Mouse (Mus musculus): Measurements from ENCODE around the gene Pigk. TPM values are rescaled to one million over a fixed set of nuclear protein-coding genes. Genes with fewer than 3 reads are reported as not detected.
A peak's percentile ranks its signal among the peaks of the same experiment; 100 is the strongest.
"Not testable (repeated sequence)": the region's sequence is repeated elsewhere in the genome, so short reads cannot be mapped to it uniquely, and the experiment has no call there.

The Pigk gene
- polyA plus RNA-seq, 1 experiment = 38.6 TPM

GRCm38 (mm10) chr3:152783792-152784191 lies 69.9 kb downstream of the Pigk start:
- Histone ChIP-seq H3K4me1 (ENCODE audit: control insufficient read depth, insufficient read depth, low read length) (peaks cover 2% of the 10 kb centered on the region; the same call in 1 of the 2 replicates), H3K27ac (ENCODE audit: insufficient read depth, low read depth, low read length) (no peak overlapping the region), H3K4me3 (ENCODE audit: insufficient read depth, low read length) (no peak overlapping the region)
- TF ChIP-seq CTCF (IDR thresholded peaks at IDR 0.05; ENCODE audit: low read depth, low read length) = peak; percentile 92
- no peak for TF ChIP-seq POLR2A (IDR thresholded peaks at IDR 0.05; ENCODE audit: borderline replicate concordance, low read depth, low read length)

DNA sequence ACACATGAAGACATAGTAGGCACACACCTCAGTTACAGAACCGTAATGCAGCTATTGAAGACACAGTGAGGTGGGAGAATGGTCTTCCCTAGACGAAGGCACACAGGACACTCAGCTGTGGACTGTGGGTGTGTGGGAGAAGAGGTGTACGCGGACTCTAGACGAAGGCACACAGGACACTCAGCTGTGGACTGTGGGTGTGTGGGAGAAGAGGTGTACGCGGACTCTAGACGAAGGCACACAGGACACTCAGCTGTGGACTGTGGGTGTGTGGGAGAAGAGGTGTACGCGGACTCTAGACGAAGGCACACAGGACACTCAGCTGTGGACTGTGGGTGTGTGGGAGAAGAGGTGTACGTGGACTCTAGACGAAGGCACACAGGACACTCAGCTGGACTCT lies 70.5 kb downstream of the Pigk start:
- not testable (repeated sequence) for H3K4me3 ChIP-seq (ENCODE audit: insufficient read depth, low read length); H3K4me1 ChIP-seq (ENCODE audit: control insufficient read depth, insufficient read depth, low read length); H3K27ac ChIP-seq (ENCODE audit: insufficient read depth, low read depth, low read length)

- H3K27ac ChIP-seq (ENCODE audit: insufficient read depth, low read depth, low read length); H3K4me3 ChIP-seq (ENCODE audit: insufficient read depth, low read length); H3K4me1 ChIP-seq (ENCODE audit: control insufficient read depth, insufficient read depth, low read length): not testable (repeated sequence)
Measured at GRCm38 (mm10) chr3:152788301-152788953, 74.5 kb downstream of the Pigk start.

DNA sequence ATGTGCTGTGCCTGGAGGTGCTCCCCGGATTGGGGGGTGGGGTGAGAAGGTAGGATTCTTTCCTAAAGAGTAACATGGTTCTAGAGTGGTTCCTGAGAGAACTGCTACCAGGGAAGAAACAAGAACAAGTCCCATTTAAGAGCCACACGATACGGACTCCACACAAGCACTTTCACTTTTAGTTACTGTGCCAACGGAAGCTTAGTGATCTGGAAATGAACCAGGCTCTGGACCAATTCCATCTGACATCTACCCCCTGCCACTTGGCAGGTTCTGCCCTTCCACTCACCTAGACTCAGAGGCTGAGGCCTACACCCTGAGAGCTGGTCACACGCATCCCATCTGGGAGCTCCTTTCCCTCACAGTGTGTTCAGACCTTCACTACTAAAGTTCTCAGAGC lies 78.7 kb downstream of the Pigk start:
- Histone ChIP-seq H3K4me3 (ENCODE audit: insufficient read depth, low read length) (no peak overlapping the region), H3K4me1 (ENCODE audit: control insufficient read depth, insufficient read depth, low read length) (no peaks in the 10 kb centered on the region), H3K27ac (ENCODE audit: insufficient read depth, low read depth, low read length) (no peak overlapping the region)
- TF ChIP-seq CTCF (IDR thresholded peaks at IDR 0.05; ENCODE audit: low read depth, low read length) (no peak), POLR2A (IDR thresholded peaks at IDR 0.05; ENCODE audit: borderline replicate concordance, low read depth, low read length) (no peak)

- no peaks in the 10 kb centered on the region for H3K4me1 ChIP-seq (ENCODE audit: control insufficient read depth, insufficient read depth, low read length)
- TF ChIP-seq CTCF (IDR thresholded peaks at IDR 0.05; ENCODE audit: low read depth, low read length) (no peak), POLR2A (IDR thresholded peaks at IDR 0.05; ENCODE audit: borderline replicate concordance, low read depth, low read length) (no peak)
- no peak overlapping the region for H3K4me3 ChIP-seq (ENCODE audit: insufficient read depth, low read length)
- H3K27ac ChIP-seq (ENCODE audit: insufficient read depth, low read depth, low read length) = no peak overlapping the region
Measured at GRCm38 (mm10) chr3:152793006-152793405, 79.1 kb downstream of the Pigk start.

DNA sequence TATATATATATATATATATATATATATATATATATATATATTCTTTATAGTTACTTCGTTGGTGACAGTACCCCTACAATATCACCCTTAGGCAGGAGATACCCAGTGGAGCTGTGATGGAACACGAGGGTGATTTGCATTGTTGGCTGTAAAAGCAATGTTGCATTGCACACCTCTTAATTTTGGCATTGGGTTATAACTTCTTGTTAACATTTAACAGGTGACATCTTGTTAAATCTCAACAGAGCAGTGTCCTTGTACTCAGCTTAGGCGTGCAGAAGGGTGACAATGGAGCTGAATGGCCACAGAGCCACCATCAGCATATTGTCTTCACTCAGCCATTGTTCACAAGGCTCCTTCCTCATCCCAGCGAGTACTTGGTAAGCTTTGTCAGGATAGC lies 82.3 kb downstream of the Pigk start:
- Histone ChIP-seq H3K27ac (ENCODE audit: insufficient read depth, low read depth, low read length) (no peak overlapping the region), H3K4me3 (ENCODE audit: insufficient read depth, low read length) (no peak overlapping the region), H3K4me1 (ENCODE audit: control insufficient read depth, insufficient read depth, low read length) (no peaks in the 10 kb centered on the region)
- no peak for TF ChIP-seq POLR2A (IDR thresholded peaks at IDR 0.05; ENCODE audit: borderline replicate concordance, low read depth, low read length)

DNA sequence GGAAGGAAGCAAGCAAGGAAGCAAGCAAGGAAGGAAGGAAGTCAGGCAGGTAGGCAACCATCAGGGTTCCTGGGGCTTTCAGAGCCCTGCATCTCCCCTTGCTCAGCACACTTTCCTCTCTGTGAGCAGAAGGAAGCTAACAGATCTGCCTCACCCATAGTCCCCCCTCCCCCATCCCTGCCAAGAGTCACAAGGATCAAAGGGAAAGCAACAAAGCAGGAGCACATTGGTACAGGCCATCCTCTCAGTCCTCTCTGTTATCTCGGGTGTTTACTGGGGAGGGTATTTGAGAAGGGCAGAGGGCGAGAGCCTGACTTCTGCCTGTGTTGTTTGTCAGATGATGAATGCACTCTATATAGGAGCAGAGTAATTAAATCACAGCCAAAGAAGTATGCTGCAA lies 83.5 kb downstream of the Pigk start:
- H3K27ac ChIP-seq (ENCODE audit: insufficient read depth, low read depth, low read length) = no peak overlapping the region
- no peak overlapping the region for H3K4me3 ChIP-seq (ENCODE audit: insufficient read depth, low read length)
- H3K4me1 ChIP-seq (ENCODE audit: control insufficient read depth, insufficient read depth, low read length) = no peaks in the 10 kb centered on the region
- TF ChIP-seq POLR2A (IDR thresholded peaks at IDR 0.05; ENCODE audit: borderline replicate concordance, low read depth, low read length) = no peak
- TF ChIP-seq CTCF (IDR thresholded peaks at IDR 0.05; ENCODE audit: low read depth, low read length) = no peak

DNA sequence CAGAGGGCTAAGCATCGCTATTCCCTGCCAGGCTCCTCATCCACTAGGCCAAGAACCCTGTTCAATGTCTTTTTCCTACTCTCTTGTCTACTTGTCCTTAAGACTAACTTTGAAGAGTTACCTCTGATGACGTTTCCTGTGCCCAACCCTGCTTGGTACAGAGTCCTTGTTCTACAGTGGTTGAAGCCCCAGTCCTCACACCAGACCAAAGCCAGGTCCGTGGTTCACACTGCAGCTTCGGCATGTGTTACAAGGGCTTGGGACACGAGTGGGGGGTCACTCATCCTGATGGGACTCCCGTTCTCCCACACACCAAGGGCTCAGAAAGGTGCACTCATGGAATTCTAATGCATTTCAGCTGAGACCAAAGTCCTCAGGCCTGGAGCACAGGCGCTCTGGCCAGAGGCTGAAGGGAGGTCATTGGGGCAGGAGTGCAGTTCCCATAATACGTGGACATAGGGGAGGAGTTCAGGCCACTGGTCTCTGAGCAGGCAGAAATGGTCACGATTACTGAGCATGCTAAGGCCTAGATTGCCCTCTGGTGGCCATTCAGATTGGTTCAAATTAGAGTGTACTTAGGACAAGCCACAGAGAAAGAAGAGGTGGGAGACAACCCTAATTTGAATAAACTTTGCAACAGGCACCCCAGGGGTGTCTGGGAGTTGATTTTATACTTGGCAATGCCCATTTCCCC lies 86.0 kb downstream of the Pigk start:
- H3K27ac ChIP-seq (ENCODE audit: insufficient read depth, low read depth, low read length) = no peak overlapping the region
- TF ChIP-seq POLR2A (IDR thresholded peaks at IDR 0.05; ENCODE audit: borderline replicate concordance, low read depth, low read length) (no peak), CTCF (IDR thresholded peaks at IDR 0.05; ENCODE audit: low read depth, low read length) (0 out of 2 replicates have a peak, but pooled peaks have one; percentile 27)
- no peaks in the 10 kb centered on the region for H3K4me1 ChIP-seq (ENCODE audit: control insufficient read depth, insufficient read depth, low read length)
- no peak overlapping the region for H3K4me3 ChIP-seq (ENCODE audit: insufficient read depth, low read length)

GRCm38 (mm10) chr3:152813905-152814304 lies 100.0 kb downstream of the Pigk start:
- TF ChIP-seq CTCF (IDR thresholded peaks at IDR 0.05; ENCODE audit: low read depth, low read length) = no peak
- H3K4me3 ChIP-seq (ENCODE audit: insufficient read depth, low read length) = no peak overlapping the region
- no peak overlapping the region for H3K27ac ChIP-seq (ENCODE audit: insufficient read depth, low read depth, low read length)
- H3K4me1 ChIP-seq (ENCODE audit: control insufficient read depth, insufficient read depth, low read length) = no peaks in the 10 kb centered on the region

DNA sequence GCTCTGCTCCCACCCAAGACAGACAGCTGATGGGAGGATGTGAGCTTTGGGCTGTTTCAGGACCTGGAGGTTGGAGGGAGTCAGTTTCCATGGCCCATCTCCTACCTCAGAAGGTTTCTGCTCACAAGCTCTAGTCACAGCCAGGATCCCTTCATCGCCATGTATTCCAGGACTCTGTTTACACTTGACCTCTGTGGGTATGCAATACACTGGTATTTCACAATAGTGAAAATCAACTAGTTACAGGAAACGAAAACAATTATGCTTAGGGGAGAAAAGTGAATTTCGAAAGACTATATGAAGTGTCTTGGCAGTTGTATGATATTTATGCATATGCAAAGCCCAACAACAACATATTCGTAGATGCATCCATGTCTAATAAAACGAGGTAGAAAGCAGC lies 101.2 kb downstream of the Pigk start:
- TF ChIP-seq POLR2A (IDR thresholded peaks at IDR 0.05; ENCODE audit: borderline replicate concordance, low read depth, low read length) (no peak), CTCF (IDR thresholded peaks at IDR 0.05; ENCODE audit: low read depth, low read length) (no peak)
- Histone ChIP-seq H3K27ac (ENCODE audit: insufficient read depth, low read depth, low read length) (no peak overlapping the region), H3K4me3 (ENCODE audit: insufficient read depth, low read length) (no peak overlapping the region), H3K4me1 (ENCODE audit: control insufficient read depth, insufficient read depth, low read length) (no peaks in the 10 kb centered on the region)

GRCm38 (mm10) chr3:152820406-152820805 lies 106.5 kb downstream of the Pigk start:
- Histone ChIP-seq H3K27ac (ENCODE audit: insufficient read depth, low read depth, low read length) (no peak overlapping the region), H3K4me1 (ENCODE audit: control insufficient read depth, insufficient read depth, low read length) (no peaks in the 10 kb centered on the region), H3K4me3 (ENCODE audit: insufficient read depth, low read length) (no peak overlapping the region)
- no peak for TF ChIP-seq CTCF (IDR thresholded peaks at IDR 0.05; ENCODE audit: low read depth, low read length)
- no peak for TF ChIP-seq POLR2A (IDR thresholded peaks at IDR 0.05; ENCODE audit: borderline replicate concordance, low read depth, low read length)

All from bone marrow macrophage, adult 2 months (primary cell).